Mouse (Mus musculus) myocyte (in vitro differentiated cells): ENCODE results near the gene Asna1.

Experiments
- E2F4 ChIP-seq: IDR thresholded peaks from one replicate; pipeline ENCODE4 v1.6.1; 2011; ENCODE audit warnings: mild to moderate bottlenecking, control low read depth, moderate library complexity; ENCODE audit not compliant: insufficient read depth
- MAX ChIP-seq: IDR thresholded peaks from one replicate; pipeline ENCODE4 v1.6.1; 2011; ENCODE audit warnings: low read depth, mild to moderate bottlenecking, control low read depth
- POLR2A ChIP-seq: IDR thresholded peaks from one replicate; pipeline ENCODE4 v1.6.1; 2011; ENCODE audit warnings: low read depth, mild to moderate bottlenecking, control low read depth, moderate library complexity; ENCODE audit not compliant: insufficient read length
- POLR2AphosphoS2 ChIP-seq: IDR thresholded peaks from one replicate; pipeline ENCODE4 v1.6.1; 2011; ENCODE audit warnings: low read depth, control low read depth; ENCODE audit not compliant: insufficient read length
- TCF3 ChIP-seq: IDR thresholded peaks from one replicate; pipeline ENCODE4 v1.6.1; 2011; ENCODE audit warnings: low read depth, control low read depth; ENCODE audit not compliant: insufficient read length

DNA sequence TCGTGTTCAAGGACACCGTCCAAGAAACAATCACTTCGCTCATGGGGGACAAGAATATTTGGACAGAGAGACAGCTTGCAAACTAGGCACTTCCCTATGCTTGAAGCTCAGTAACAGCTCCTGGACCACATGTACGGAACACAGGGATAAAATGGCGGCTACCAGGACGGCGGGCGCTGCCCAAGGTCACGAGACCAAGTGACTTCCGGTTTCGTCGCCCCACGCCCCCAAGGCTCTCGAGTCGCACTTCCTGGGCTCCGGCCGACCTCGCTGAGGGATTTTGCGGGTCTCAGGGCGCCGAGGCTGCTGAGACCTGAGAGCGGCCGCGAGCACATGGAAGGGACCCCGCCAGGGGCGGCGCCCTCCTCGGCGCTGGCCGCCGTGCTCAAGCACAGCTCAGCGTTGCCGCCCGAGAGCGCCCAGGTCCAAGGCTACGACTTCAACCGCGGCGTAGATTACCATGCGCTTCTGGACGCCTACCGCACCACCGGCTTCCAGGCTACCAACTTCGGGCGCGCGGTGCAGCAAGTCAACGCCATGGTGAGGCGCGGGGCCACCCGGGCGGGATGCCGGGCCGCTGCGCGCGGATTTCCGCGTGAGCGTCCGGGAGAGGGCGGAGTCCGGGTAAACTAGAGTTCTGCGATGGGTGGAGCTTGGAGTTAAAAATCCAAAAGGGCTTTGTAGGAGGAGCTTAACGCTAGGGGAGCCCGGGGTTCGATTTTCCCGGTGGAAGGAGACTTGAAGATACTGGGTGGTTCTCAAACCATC lies 46.6 kb upstream of the Asna1 start, which contains the start of gene Dhps:
- no peak for TF ChIP-seq TCF3
- TF ChIP-seq POLR2A, result peak; percentile 61
- TF ChIP-seq POLR2AphosphoS2, result peak; percentile 58
- no peak for TF ChIP-seq E2F4
- no peak for TF ChIP-seq MAX
